Mouse (Mus musculus): Measurements from ENCODE around the gene Gm17949. TPM values are rescaled to one million over a fixed set of nuclear protein-coding genes. Genes with fewer than 3 reads are reported as not detected.

The Gm17949 gene
- not detected for total RNA-seq (2023)

DNA sequence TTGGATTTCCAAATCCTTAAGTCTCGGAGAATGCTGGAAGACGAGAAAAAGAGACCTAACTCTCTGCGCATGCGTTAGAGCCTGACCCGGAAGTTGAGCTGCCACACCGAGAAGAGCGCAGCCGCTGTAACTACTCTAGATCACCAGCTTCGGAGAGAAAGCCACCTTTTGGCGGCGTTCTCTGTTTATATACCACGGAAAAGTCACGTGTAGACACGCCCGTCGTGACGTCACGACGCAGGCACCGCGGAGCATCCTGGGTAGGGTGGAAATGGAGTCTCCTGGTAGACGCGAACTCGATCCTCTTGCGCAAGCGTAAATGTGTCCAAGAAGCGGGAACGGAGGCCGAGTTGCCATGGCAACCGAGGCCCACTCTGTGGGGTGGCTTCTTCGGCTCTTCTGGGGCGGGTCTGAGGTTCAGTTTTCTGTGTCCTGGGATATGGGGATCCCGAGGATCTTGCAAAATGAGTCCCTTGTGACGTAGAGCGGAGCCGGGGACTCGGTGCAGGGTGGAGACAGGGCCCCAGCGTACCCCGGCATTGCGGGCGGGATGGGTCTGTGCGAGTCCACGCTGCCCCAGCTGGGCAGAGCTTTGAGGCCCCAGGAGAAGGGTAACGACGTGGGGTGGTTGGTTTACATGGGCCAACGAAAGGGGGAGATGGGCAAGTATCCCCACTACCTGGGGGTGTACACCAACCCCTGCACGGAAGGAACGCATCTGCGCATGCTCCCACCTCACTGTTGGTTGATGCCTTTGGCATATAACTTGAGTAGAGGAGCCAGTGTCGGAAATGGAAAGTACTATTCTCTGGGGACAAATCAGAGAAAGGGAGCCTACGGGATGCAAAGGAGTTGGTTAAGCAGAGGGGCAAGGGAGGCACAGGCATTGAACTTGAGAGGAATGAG, at the start of gene Gm17949, which contains the start of gene Gtf2f1:
Gene Gm17949, plus strand, starts transcription at position 234 of the 906 bp plus-strand sequence.
Gene Gtf2f1, minus strand, starts transcription at position 53 of the 906 bp plus-strand sequence.

DNA sequence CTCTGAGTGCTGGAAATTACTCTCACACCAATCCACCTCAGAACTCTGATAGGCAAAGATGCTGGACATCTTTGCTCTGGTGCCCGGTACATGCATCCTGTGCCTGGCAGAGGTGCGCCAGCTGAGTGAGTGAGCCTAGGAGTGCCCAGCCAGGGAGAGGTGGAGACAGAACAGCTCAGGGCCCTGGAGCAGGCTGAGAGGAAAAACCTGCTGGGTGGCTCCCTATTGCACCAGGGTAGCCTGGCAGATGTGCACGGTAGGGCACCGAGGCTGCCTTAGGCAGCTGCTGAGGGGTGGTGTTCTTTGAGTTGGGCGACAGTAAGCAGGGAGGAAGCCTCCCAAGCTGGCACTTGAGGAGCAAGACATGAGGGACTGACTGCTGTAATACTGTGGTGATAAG, 29.3 kb upstream of the Gm17949 start, which contains the start of gene Acer1:
Gene Acer1, minus strand, starts transcription at position 114 of the 400 bp plus-strand sequence.

DNA sequence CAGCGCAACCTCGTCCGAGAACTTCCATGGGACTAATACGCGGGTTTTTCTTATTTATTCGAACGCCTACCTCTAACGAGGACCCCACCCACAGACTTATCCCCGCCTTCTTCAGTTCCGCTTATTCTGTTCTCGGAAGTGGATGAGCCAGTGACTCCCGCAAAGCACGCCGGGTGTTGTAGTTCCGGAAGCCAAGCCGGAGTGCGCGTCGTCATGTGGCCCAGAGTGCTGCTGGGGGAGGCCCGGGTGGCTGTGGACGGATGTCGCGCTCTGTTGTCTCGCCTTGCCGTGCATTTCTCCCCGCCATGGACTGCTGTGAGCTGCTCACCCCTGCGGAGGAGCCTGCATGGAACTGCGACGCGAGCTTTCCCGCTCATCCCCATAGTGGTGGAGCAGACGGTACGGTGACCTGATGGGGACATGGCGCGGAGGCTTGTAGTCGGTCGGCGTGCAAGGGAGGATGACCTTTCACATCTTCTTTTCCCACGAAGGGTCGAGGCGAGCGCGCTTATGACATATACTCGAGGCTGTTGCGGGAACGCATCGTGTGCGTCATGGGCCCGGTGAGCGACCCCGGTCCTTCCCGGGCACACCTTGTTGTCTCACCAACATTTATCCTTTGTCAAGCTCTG, 21.0 kb upstream of the Gm17949 start, which contains the start of gene Clpp:
Gene Clpp, plus strand, starts transcription at position 191 of the 632 bp plus-strand sequence.

GRCm38 (mm10) chr17:56997029-56997667, 14.1 kb upstream of the Gm17949 start, which contains the start of gene Alkbh7:
Gene Alkbh7, plus strand, starts transcription at chr17:56997339.

GRCm38 (mm10) chr17:56999968-57000609, 11.2 kb upstream of the Gm17949 start, which contains the start of gene Pspn:
Gene Pspn, minus strand, starts transcription at chr17:57000018.

GRCm38 (mm10) chr17:57030931-57031660, 19.8 kb downstream of the Gm17949 start, which contains the start of gene Khsrp:
Gene Khsrp, minus strand, starts transcription at chr17:57031522.

GRCm38 (mm10) chr17:57041554-57041953, 30.3 kb downstream of the Gm17949 start, which contains the start of gene Slc25a41:
Gene Slc25a41, minus strand, starts transcription at chr17:57041654.

DNA sequence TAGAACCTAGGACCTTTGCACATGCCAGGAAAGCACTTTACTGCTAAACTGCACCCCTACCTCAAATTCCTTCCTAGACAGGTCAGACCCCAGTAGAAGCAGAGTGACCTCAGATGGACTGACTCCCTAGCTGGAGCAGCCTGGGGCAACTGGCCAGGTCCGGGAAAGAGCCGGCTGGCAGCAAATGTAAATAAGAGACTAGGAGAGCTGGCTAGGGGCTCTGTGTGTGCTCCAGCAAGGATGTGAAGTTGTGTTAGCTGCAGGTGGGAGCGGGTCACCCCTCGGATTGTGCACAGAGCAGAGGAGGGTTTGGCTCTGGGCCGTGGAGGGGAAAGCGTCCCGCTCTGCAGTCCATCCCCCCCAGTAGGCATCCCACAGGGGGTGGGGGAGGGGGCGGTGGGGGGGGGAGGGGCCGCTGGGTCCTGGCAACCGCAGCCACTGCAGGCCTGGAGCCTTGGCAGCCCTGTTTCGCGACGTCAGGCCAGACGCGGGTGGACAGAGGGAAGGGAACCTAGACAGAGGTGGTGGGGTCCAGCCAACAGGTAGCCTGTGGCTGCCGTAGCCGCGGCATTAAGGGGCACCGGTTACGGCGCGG, 47.7 kb downstream of the Gm17949 start, which contains the start of gene Crb3:
Gene Crb3, plus strand, starts transcription at position 215 of the 595 bp plus-strand sequence.

DNA sequence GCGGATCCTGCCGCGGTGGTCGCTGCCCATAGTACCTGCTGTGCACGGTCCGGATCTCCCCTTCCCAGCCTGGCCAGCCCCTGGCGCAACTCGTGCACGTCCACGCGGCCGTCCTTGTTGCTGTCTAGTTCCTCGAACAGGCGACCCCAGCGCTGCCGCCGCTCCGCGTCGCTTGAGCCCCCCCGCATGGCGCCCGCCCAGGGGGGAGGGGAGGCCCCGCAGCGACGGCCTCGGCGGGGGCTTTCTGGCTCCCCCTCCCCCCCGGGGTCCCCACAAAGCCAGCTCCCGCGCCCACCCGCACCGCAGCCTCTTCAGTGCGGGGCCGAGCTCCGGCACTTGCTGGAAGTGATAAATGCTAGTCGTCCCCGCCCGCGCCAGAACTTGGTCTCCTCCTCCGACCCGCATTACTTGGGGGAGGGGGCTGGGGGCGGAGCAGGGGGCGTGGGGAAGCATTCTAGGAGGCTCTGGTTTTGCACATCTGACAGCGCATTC, 48.3 kb downstream of the Gm17949 start, which contains the start of gene Slc25a23:
Gene Slc25a23, minus strand, starts transcription at position 378 of the 492 bp plus-strand sequence.

Other genes starting within 250 kb of the Gm17949 start
- 10 to 100 TPM; 83.2 to 86.6 TPM for gene Dus3l, start 246.7 kb upstream of the Gm17949 start, total RNA-seq (2023)
- gene Prr22, start 241.2 kb upstream of the Gm17949 start, total RNA-seq (2023), result 1 to 10 TPM in 1 of 2 experiments, under 1 TPM in 1; 0.65 to 1.7 TPM
- 10 to 100 TPM in 1 of 2 experiments, 1 to 10 TPM in 1; 7.3 to 12.0 TPM for gene Rfx2, start 180.5 kb upstream of the Gm17949 start, total RNA-seq (2023)
- not detected for gene Acsbg2, start 137.0 kb upstream of the Gm17949 start, total RNA-seq (2023)
- gene 1700061G19Rik, start 136.0 kb upstream of the Gm17949 start, total RNA-seq (2023), result not detected
- 10 to 100 TPM; 37.1 to 41.8 TPM for gene Mllt1, start 76.1 kb upstream of the Gm17949 start, total RNA-seq (2023)
- not detected for gene Acer1, start 29.3 kb upstream of the Gm17949 start, total RNA-seq (2023)
- gene Clpp, start 21.2 kb upstream of the Gm17949 start, total RNA-seq (2023), result 10 to 100 TPM; 34.6 to 38.3 TPM
- gene Alkbh7, start 14.1 kb upstream of the Gm17949 start, total RNA-seq (2023), result 10 to 100 TPM; 15.6 to 22.2 TPM
- not detected for gene Pspn, start 11.5 kb upstream of the Gm17949 start, total RNA-seq (2023)
- gene Gtf2f1, start 181 bp upstream of the Gm17949 start, total RNA-seq (2023), result 10 to 100 TPM; 45.6 to 53.8 TPM
- gene Khsrp, start 20.1 kb downstream of the Gm17949 start, total RNA-seq (2023), result 100 to 1,000 TPM; 141 to 144 TPM
- gene Slc25a41, start 30.2 kb downstream of the Gm17949 start, total RNA-seq (2023), result not detected
- 10 to 100 TPM; 13.3 to 14.6 TPM for gene Crb3, start 47.6 kb downstream of the Gm17949 start, total RNA-seq (2023)
- gene Slc25a23, start 48.4 kb downstream of the Gm17949 start, total RNA-seq (2023), result 10 to 100 TPM; 20.6 to 25.6 TPM
- gene Dennd1c, start 67.0 kb downstream of the Gm17949 start, total RNA-seq (2023), result 100 to 1,000 TPM; 181 to 207 TPM
- gene Tubb4a, start 76.3 kb downstream of the Gm17949 start, total RNA-seq (2023), result under 1 TPM; 0.46 to 0.50 TPM
- under 1 TPM; 0.55 to 0.89 TPM for gene Tnfsf9, start 93.9 kb downstream of the Gm17949 start, total RNA-seq (2023)
- not detected for gene Cd70, start 138.3 kb downstream of the Gm17949 start, total RNA-seq (2023)
- under 1 TPM in 1 of 2 experiments, not detected in 1; 0.39 TPM for gene Tnfsf14, start 182.7 kb downstream of the Gm17949 start, total RNA-seq (2023)
- 1 to 10 TPM in 1 of 2 experiments, under 1 TPM in 1; 0.59 to 1.2 TPM for gene C3, start 216.7 kb downstream of the Gm17949 start, total RNA-seq (2023)
- gene Gpr108, start 237.0 kb downstream of the Gm17949 start, total RNA-seq (2023), result 10 to 100 TPM; 56.4 to 61.4 TPM
- gene Trip10, start 238.0 kb downstream of the Gm17949 start, total RNA-seq (2023), result 10 to 100 TPM; 10.8 to 14.3 TPM